Mouse (Mus musculus): Measurements from ENCODE around the gene Afap1l2. TPM values are rescaled to one million over a fixed set of nuclear protein-coding genes. Genes with fewer than 3 reads are reported as not detected.

Gene Afap1l2
- polyA plus RNA-seq, 1 experiment from 2014 or later = 1.2 TPM

GRCm38 (mm10) chr19:56914658-56915057, 93.4 kb downstream of the Afap1l2 start:
- Histone ChIP-seq H3K4me1 (replicated peaks; ENCODE audit: control insufficient read depth, insufficient read depth, low read length) (no peaks in the 10 kb centered on the region), H3K4me2 (no peak overlapping the region), H3K9me3 (ENCODE audit: control insufficient read depth, low read length) (no peaks in the 10 kb centered on the region), H3K36me3 (ENCODE audit: control insufficient read depth, insufficient read depth, low read length) (no peaks in the 10 kb centered on the region), H3K4me3 (ENCODE audit: low read depth, low read length) (no peak overlapping the region), H3K27me3 (replicated peaks; ENCODE audit: control insufficient read depth, insufficient read depth, low read length) (no peaks in the 10 kb centered on the region), H3K9ac (ENCODE audit: low read depth, low read length) (no peak overlapping the region), H3K27ac (ENCODE audit: low read depth, low read length) (no peak overlapping the region)
- 87% methylated on average over 3 of the region's 3 CpGs for WGBS
- DNase-seq (ENCODE audit: low spot score) = no peak
- ATAC-seq (replicated peaks; ENCODE audit: low FRiP score) = no peak

GRCm38 (mm10) chr19:56913761-56914160, 94.3 kb downstream of the Afap1l2 start:
- no peaks in the 10 kb centered on the region for H3K4me1 ChIP-seq (replicated peaks; ENCODE audit: control insufficient read depth, insufficient read depth, low read length)
- H3K4me3 ChIP-seq (ENCODE audit: low read depth, low read length) = no peak overlapping the region
- no peaks in the 10 kb centered on the region for H3K9me3 ChIP-seq (ENCODE audit: control insufficient read depth, low read length)
- no peaks in the 10 kb centered on the region for H3K27me3 ChIP-seq (replicated peaks; ENCODE audit: control insufficient read depth, insufficient read depth, low read length)
- no peak overlapping the region for H3K4me2 ChIP-seq
- WGBS = 70% methylated on average over 4 of the region's 4 CpGs
- DNase-seq (ENCODE audit: low spot score) (no peak), ATAC-seq (replicated peaks; ENCODE audit: low FRiP score) (no peak)
- no peak overlapping the region for H3K9ac ChIP-seq (ENCODE audit: low read depth, low read length)
- H3K27ac ChIP-seq (ENCODE audit: low read depth, low read length) = no peak overlapping the region
- H3K36me3 ChIP-seq (ENCODE audit: control insufficient read depth, insufficient read depth, low read length) = no peaks in the 10 kb centered on the region

- Histone ChIP-seq H3K9ac (ENCODE audit: low read depth, low read length) (no peak overlapping the region), H3K4me2 (no peak overlapping the region), H3K4me3 (ENCODE audit: low read depth, low read length) (no peak overlapping the region), H3K27ac (ENCODE audit: low read depth, low read length) (no peak overlapping the region), H3K27me3 (replicated peaks; ENCODE audit: control insufficient read depth, insufficient read depth, low read length) (no peaks in the 10 kb centered on the region), H3K4me1 (replicated peaks; ENCODE audit: control insufficient read depth, insufficient read depth, low read length) (no peaks in the 10 kb centered on the region), H3K36me3 (ENCODE audit: control insufficient read depth, insufficient read depth, low read length) (no peaks in the 10 kb centered on the region), H3K9me3 (ENCODE audit: control insufficient read depth, low read length) (no peaks in the 10 kb centered on the region)
- DNase-seq (ENCODE audit: low spot score) = no peak
- WGBS = 58% methylated on average over 11 of the region's 11 CpGs
- no peak for ATAC-seq (replicated peaks; ENCODE audit: low FRiP score)
Observed at GRCm38 (mm10) chr19:56910561-56910960, 97.5 kb downstream of the Afap1l2 start.

DNA sequence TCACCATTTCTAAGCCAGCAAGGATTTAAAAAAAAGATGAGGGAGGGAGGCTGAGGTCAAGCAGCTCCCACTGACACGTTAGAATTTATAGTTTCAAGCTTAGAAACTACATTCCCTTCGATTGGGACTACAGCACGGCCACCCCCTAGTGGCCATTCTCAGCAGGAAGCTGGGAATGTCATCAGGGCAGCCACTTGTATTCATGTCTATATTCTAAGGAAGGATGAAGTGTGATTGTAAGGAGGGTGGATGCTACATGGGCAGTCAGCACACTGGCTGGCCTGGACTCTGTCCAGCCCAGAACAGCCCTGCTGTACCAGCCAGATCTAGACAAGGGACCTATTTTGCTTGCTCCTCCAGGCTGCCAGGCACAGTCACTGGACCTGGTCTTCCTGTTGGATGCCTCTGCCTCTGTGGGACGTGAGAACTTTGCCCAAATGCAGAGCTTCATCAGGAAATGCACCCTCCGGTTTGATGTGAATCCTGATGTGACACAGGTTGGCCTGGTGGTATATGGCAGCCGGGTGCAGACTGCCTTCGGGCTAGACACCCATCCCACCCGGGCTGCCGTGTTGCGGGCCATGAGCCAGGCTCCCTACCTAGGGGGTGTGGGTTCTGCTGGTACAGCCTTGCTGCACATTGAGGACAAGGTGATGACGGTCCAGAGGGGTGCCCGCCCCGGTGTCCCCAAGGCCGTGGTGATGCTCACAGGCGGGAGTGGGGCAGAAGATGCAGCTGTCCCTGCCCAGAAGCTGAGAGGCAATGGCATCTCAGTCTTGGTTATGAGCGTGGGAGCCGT, 99.4 kb downstream of the Afap1l2 start:
- Histone ChIP-seq H3K4me3 (ENCODE audit: low read depth, low read length) (no peak overlapping the region), H3K9ac (ENCODE audit: low read depth, low read length) (no peak overlapping the region), H3K27me3 (replicated peaks; ENCODE audit: control insufficient read depth, insufficient read depth, low read length) (no peaks in the 10 kb centered on the region), H3K9me3 (ENCODE audit: control insufficient read depth, low read length) (no peaks in the 10 kb centered on the region), H3K4me2 (no peak overlapping the region), H3K27ac (ENCODE audit: low read depth, low read length) (no peak overlapping the region), H3K36me3 (ENCODE audit: control insufficient read depth, insufficient read depth, low read length) (no peaks in the 10 kb centered on the region), H3K4me1 (replicated peaks; ENCODE audit: control insufficient read depth, insufficient read depth, low read length) (no peaks in the 10 kb centered on the region)
- ATAC-seq (replicated peaks; ENCODE audit: low FRiP score) = no peak
- DNase-seq (ENCODE audit: low spot score) = peak; percentile 40
- WGBS = 71% methylated on average over 17 of the region's 17 CpGs

DNA sequence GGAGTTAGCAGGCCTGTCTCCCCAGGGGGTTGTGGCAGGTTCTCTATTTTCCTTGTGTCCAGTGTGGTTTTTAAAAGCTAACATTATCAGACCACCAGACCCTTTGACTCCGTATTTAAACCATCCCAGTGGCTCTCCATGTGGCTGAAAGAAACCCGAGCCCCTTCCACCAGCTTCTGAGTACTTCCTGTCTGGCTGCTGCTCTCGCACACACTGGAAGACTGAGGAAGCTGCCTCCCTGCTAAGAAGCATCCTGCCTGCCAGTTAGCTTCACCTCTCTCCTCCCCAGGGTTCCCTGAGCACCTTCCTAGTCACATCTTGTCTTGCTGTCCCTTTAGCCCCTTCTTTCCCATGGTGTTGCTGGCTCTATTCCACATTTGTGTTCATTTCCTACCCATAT, 100.2 kb downstream of the Afap1l2 start:
- H3K27ac ChIP-seq (ENCODE audit: low read depth, low read length) = no peak overlapping the region
- H3K9me3 ChIP-seq (ENCODE audit: control insufficient read depth, low read length) = no peaks in the 10 kb centered on the region
- H3K4me2 ChIP-seq = no peak overlapping the region
- DNase-seq (ENCODE audit: low spot score) = no peak
- H3K27me3 ChIP-seq (replicated peaks; ENCODE audit: control insufficient read depth, insufficient read depth, low read length) = no peaks in the 10 kb centered on the region
- no peaks in the 10 kb centered on the region for H3K4me1 ChIP-seq (replicated peaks; ENCODE audit: control insufficient read depth, insufficient read depth, low read length)
- H3K4me3 ChIP-seq (ENCODE audit: low read depth, low read length) = no peak overlapping the region
- H3K36me3 ChIP-seq (ENCODE audit: control insufficient read depth, insufficient read depth, low read length) = no peaks in the 10 kb centered on the region
- H3K9ac ChIP-seq (ENCODE audit: low read depth, low read length) = no peak overlapping the region
- WGBS = 17% methylated on average over 3 of the region's 3 CpGs
- ATAC-seq (replicated peaks; ENCODE audit: low FRiP score) = no peak

GRCm38 (mm10) chr19:56905395-56905794, 102.6 kb downstream of the Afap1l2 start:
- DNase-seq (ENCODE audit: low spot score) (no peak), ATAC-seq (replicated peaks; ENCODE audit: low FRiP score) (no peak)
- Histone ChIP-seq H3K27ac (ENCODE audit: low read depth, low read length) (no peak overlapping the region), H3K27me3 (replicated peaks; ENCODE audit: control insufficient read depth, insufficient read depth, low read length) (no peaks in the 10 kb centered on the region), H3K9me3 (ENCODE audit: control insufficient read depth, low read length) (no peaks in the 10 kb centered on the region), H3K4me2 (no peak overlapping the region), H3K4me3 (ENCODE audit: low read depth, low read length) (no peak overlapping the region), H3K9ac (ENCODE audit: low read depth, low read length) (no peak overlapping the region), H3K4me1 (replicated peaks; ENCODE audit: control insufficient read depth, insufficient read depth, low read length) (no peaks in the 10 kb centered on the region), H3K36me3 (ENCODE audit: control insufficient read depth, insufficient read depth, low read length) (no peaks in the 10 kb centered on the region)
- 81% methylated on average over 7 of the region's 7 CpGs for WGBS

DNA sequence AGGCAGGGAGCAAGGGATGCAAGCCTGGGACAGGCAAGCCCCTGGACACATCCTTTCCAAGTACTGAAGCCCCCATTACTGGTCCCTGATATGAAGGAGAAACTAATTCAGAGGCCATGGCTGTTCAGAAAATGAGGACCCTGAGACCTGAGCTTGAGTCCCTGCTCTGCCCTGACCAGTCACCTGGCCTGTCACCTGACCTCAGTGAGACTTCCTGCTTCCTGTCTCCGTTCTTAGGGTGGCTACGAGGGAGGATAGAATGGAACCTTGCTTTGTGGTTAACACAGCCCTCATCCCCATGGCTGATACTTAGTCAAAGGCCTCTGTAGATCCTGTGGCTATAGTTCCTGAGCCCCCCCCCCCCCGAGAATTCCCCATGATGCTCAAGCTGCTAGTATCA, 103.9 kb downstream of the Afap1l2 start:
- Histone ChIP-seq H3K9me3 (ENCODE audit: control insufficient read depth, low read length) (no peaks in the 10 kb centered on the region), H3K27me3 (replicated peaks; ENCODE audit: control insufficient read depth, insufficient read depth, low read length) (no peaks in the 10 kb centered on the region), H3K27ac (ENCODE audit: low read depth, low read length) (no peak overlapping the region), H3K4me3 (ENCODE audit: low read depth, low read length) (no peak overlapping the region), H3K9ac (ENCODE audit: low read depth, low read length) (no peak overlapping the region), H3K4me1 (replicated peaks; ENCODE audit: control insufficient read depth, insufficient read depth, low read length) (no peaks in the 10 kb centered on the region), H3K36me3 (ENCODE audit: control insufficient read depth, insufficient read depth, low read length) (no peaks in the 10 kb centered on the region), H3K4me2 (no peak overlapping the region)
- WGBS = 64% methylated on average over 3 of the region's 3 CpGs
- ATAC-seq (replicated peaks; ENCODE audit: low FRiP score) = no peak
- DNase-seq (ENCODE audit: low spot score) = no peak

DNA sequence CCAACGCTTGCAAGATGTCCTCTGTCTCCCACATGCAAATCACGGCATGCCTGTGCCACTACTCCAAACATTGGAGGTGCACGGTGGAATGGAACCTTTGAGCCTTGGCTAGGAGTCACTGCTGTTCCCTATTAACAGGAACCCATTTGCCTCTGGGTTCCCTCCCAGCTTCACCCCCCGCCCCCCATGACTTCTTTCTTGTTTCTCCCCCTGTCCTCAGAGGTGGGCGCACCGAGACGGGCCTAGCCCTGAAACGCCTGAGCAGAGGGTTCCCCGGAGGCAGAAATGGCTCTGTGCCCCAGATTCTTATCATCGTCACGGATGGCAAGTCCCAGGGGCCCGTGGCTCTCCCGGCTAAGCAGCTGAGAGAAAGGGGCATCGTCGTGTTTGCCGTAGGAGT, 110.4 kb downstream of the Afap1l2 start:
- no peak for ATAC-seq (replicated peaks; ENCODE audit: low FRiP score)
- no peaks in the 10 kb centered on the region for H3K4me1 ChIP-seq (replicated peaks; ENCODE audit: control insufficient read depth, insufficient read depth, low read length)
- no peak overlapping the region for H3K27ac ChIP-seq (ENCODE audit: low read depth, low read length)
- H3K9ac ChIP-seq (ENCODE audit: low read depth, low read length) = no peak overlapping the region
- H3K27me3 ChIP-seq (replicated peaks; ENCODE audit: control insufficient read depth, insufficient read depth, low read length) = no peaks in the 10 kb centered on the region
- DNase-seq (ENCODE audit: low spot score) = no peak
- 79% methylated on average over 16 of the region's 16 CpGs for WGBS
- no peaks in the 10 kb centered on the region for H3K36me3 ChIP-seq (ENCODE audit: control insufficient read depth, insufficient read depth, low read length)
- H3K4me3 ChIP-seq (ENCODE audit: low read depth, low read length) = no peak overlapping the region
- H3K4me2 ChIP-seq = no peak overlapping the region
- H3K9me3 ChIP-seq (ENCODE audit: control insufficient read depth, low read length) = no peaks in the 10 kb centered on the region

DNA sequence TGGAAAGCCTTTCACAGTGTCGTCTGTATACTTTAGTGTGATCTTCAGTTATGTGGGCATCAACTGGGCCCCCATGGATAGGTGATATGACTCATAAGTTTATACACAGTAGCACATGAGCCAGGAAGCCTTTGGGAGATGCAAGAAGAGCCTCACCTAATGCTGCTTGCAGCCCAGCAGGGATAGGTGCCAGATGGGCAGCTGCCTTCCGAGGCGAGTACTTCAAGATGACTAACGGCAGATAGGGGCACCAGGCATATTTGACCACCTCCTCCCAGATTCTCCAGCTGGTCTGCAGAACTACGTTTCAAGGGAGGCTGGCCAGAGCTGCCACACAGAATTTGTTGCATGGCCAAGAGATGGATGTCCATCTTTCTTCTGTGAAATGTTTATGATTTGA, 114.7 kb downstream of the Afap1l2 start:
- Histone ChIP-seq H3K9ac (ENCODE audit: low read depth, low read length) (no peak overlapping the region), H3K4me3 (ENCODE audit: low read depth, low read length) (no peak overlapping the region), H3K9me3 (ENCODE audit: control insufficient read depth, low read length) (no peaks in the 10 kb centered on the region), H3K4me1 (replicated peaks; ENCODE audit: control insufficient read depth, insufficient read depth, low read length) (no peaks in the 10 kb centered on the region), H3K27ac (ENCODE audit: low read depth, low read length) (no peak overlapping the region), H3K36me3 (ENCODE audit: control insufficient read depth, insufficient read depth, low read length) (no peaks in the 10 kb centered on the region), H3K27me3 (replicated peaks; ENCODE audit: control insufficient read depth, insufficient read depth, low read length) (no peaks in the 10 kb centered on the region), H3K4me2 (no peak overlapping the region)
- WGBS = 64% methylated on average over 5 of the region's 5 CpGs
- ATAC-seq (replicated peaks; ENCODE audit: low FRiP score) (no peak), DNase-seq (ENCODE audit: low spot score) (no peak)
